Mouse (Mus musculus) forebrain, postnatal 0 days (tissue): ENCODE results near the gene Polr1e. TPM values are rescaled to one million over a fixed set of nuclear protein-coding genes. Genes with fewer than 3 reads are reported as not detected.

Experiments used
- ATAC-seq: fragments of 200-750 bp; cut with Nextera tagmentation; 2 replicates; pipeline ENCODE4 v1.8.0; 2017; ENCODE audit warnings: mild to moderate bottlenecking, moderate library complexity
- DNase-seq: peaks from one replicate; pipeline ENCODE4 v3.0.0-alpha.2; 2015
- H3K27ac ChIP-seq: fragments of 300-500 bp; sonication (generic); 2 replicates; pipeline ENCODE4 v1.5.1; 2014; ENCODE audit warnings: low read depth, mild to moderate bottlenecking, antibody characterized with exemption, low read length, moderate library complexity, mixed read lengths
- H3K27me3 ChIP-seq: fragments of 300-500 bp; sonication (generic); 2 replicates; pipeline ENCODE4 v1.6.1; 2014; ENCODE audit warnings: mild to moderate bottlenecking, low read length, mixed read lengths; ENCODE audit not compliant: insufficient read depth
- H3K36me3 ChIP-seq: fragments of 300-500 bp; sonication (generic); 2 replicates; pipeline ENCODE4 v1.6.1; 2014; ENCODE audit warnings: mild to moderate bottlenecking, moderate library complexity; ENCODE audit not compliant: insufficient read depth
- H3K4me1 ChIP-seq: fragments of 300-500 bp; sonication (generic); 2 replicates; pipeline ENCODE4 v1.6.1; 2014; ENCODE audit warnings: antibody characterized with exemption; ENCODE audit not compliant: insufficient read depth
- H3K4me2 ChIP-seq: fragments of 300-500 bp; sonication (generic); 2 replicates; pipeline ENCODE4 v1.6.1; 2014; ENCODE audit warnings: low read depth, mild to moderate bottlenecking, moderate library complexity
- H3K4me3 ChIP-seq: fragments of 300-500 bp; sonication (generic); 2 replicates; pipeline ENCODE4 v1.5.1; 2014; ENCODE audit warnings: low read depth, low read length, mixed read lengths
- H3K9ac ChIP-seq: fragments of 300-500 bp; sonication (generic); 2 replicates; pipeline ENCODE4 v1.6.1; 2014; ENCODE audit warnings: mild to moderate bottlenecking
- H3K9me3 ChIP-seq: fragments of 300-500 bp; sonication (generic); 2 replicates; pipeline ENCODE4 v1.6.1; 2016; ENCODE audit warnings: low read length
- CTCF ChIP-seq: sonication (generic); IDR thresholded peaks from 2 replicates; pipeline ENCODE4 v1.5.1; 2016; ENCODE audit warnings: antibody characterized with exemption, control low read depth, low read depth
- WGBS: fragments of 180-500 bp; shearing (Covaris S2); extraction: QIAGEN DNeasy Blood & Tissue Kit; methylation state at CpG from one replicate; pipeline ENCODE4 v1.1.7; 2014; 5-methylcytosine and 5-hydroxymethylcytosine counted together
- polyA plus RNA-seq: library from polyadenylated mRNA; unstranded; fragments of >200 nt; fragmentation: Nextera tagmentation; extraction: Ambion mirVana; gene quantifications from 2 replicates; pipeline ENCODE4 v1.2.1, GENCODE M21; 2015
- total RNA-seq: library from RNA; depleted of rRNA; stranded (reverse); fragments of >200 nt; gene quantifications from 2 replicates; pipeline ENCODE4 v1.2.3, GENCODE M21; 2014

Gene Polr1e
- total and polyA plus RNA-seq, 2 experiments from 2014 or later = 13.4 to 23.7 TPM

DNA sequence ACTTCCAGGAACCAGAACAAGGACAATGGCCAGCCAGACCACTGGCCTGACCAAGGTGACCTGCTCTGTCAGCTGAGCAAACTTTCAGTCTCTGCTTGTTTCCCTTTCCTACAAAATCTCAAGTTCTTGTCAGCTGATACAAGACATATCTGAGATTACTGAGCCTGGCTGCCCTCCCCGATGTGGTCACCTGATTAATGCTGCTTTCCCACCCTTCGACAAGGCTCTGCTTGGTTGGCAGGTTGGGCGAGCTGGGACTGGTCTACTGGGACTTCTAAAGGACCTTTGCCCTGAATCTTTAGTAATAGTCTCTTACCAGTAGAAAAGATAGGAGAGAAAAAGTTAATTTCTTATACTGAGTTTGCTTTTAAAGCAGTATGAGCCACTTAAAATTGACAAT is 12.9 kb upstream of the Polr1e start:
- no peaks in the 10 kb centered on the region for H3K27me3 ChIP-seq
- no peak overlapping the region for H3K9ac ChIP-seq
- H3K36me3 ChIP-seq = no peaks in the 10 kb centered on the region; the same call in 1 of the 2 replicates
- no peak for TF ChIP-seq CTCF
- no peak overlapping the region for H3K4me2 ChIP-seq
- no peak overlapping the region for H3K4me3 ChIP-seq
- no peak for ATAC-seq
- no peak for DNase-seq
- WGBS = 92% methylated on average over 3 of the region's 3 CpGs
- H3K27ac ChIP-seq = no peak overlapping the region
- H3K9me3 ChIP-seq = no peaks in the 10 kb centered on the region
- no peaks in the 10 kb centered on the region; the same call in 1 of the 2 replicates for H3K4me1 ChIP-seq

DNA sequence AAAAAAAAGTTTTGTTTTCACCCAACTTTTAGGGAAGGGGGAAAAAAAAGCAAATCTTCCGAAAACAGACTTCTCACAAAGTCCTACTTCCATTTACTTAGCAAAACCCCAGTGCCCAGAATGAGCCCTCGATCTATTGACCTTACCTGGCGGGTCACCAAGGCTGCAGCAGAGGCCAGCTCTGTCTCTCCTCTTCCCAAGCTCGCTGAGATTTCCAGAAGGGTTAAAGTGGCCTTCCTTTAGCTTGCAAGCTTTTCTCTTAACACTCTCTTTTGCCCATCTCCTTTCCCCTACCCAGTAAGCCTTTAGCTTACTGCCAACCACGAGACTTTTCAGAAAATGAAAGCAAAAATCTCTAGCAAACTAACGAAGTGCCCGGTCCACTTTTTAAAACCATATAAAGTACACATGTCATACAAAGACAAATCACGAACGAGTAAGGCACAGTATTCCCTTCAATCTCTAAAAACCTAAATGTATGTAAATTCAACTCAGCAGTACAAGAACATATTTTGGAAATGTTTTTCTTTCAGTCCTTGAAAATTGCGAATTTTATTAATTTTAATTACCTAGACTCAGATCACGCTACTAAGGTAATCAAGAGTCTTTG is 7.5 kb upstream of the Polr1e start:
- peak overlapping the region; percentile 95; the same call in 1 of the 2 replicates for H3K27ac ChIP-seq
- TF ChIP-seq CTCF = no peak
- H3K9me3 ChIP-seq = no peaks in the 10 kb centered on the region
- 7% methylated on average over 11 of the region's 11 CpGs for WGBS
- no peaks in the 10 kb centered on the region for H3K27me3 ChIP-seq
- peak overlapping the region; percentile 92 for H3K9ac ChIP-seq
- ATAC-seq = no peak
- DNase-seq = no peak
- H3K4me1 ChIP-seq = peaks cover 7% of the 10 kb centered on the region
- no peaks in the 10 kb centered on the region for H3K36me3 ChIP-seq
- peak overlapping the region; percentile 86 for H3K4me3 ChIP-seq
- H3K4me2 ChIP-seq = peak overlapping the region; percentile 70

DNA sequence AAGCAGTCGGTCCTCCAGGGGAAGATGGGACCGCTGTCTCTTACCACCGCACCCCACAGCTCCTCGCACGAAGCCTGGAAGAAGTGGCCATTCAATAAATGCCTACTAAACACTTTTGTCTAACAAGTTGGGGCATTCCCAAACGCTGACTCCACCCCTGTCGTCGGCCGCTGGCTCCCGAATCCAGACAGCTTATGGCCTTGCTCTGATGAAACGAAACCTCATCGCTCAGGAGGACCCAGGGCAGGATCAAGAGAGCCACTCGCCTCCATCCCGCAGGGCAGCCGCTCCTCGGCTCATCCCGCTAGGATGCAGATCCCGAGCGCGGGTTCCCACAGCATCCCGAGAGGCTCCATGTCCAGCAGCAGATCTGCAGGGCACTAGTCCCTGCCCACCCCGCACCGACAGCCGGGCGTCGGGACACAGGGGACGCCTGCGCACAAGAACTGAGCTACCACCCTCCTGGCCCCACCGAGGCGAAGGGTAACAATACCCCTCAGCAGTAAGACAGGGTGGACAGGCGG is 6.7 kb upstream of the Polr1e start:
- peak overlapping the region; percentile 86 for H3K4me3 ChIP-seq
- TF ChIP-seq CTCF = no peak
- under 1% methylated on average over 31 of the region's 31 CpGs for WGBS
- H3K4me1 ChIP-seq = peaks cover 7% of the 10 kb centered on the region
- peak overlapping the region; percentile 70 for H3K4me2 ChIP-seq
- H3K9me3 ChIP-seq = no peaks in the 10 kb centered on the region
- ATAC-seq = peak; percentile 46
- DNase-seq = no peak
- peak overlapping the region; percentile 92 for H3K9ac ChIP-seq
- H3K27me3 ChIP-seq = no peaks in the 10 kb centered on the region
- H3K27ac ChIP-seq = peak overlapping the region; percentile 95
- no peaks in the 10 kb centered on the region for H3K36me3 ChIP-seq

DNA sequence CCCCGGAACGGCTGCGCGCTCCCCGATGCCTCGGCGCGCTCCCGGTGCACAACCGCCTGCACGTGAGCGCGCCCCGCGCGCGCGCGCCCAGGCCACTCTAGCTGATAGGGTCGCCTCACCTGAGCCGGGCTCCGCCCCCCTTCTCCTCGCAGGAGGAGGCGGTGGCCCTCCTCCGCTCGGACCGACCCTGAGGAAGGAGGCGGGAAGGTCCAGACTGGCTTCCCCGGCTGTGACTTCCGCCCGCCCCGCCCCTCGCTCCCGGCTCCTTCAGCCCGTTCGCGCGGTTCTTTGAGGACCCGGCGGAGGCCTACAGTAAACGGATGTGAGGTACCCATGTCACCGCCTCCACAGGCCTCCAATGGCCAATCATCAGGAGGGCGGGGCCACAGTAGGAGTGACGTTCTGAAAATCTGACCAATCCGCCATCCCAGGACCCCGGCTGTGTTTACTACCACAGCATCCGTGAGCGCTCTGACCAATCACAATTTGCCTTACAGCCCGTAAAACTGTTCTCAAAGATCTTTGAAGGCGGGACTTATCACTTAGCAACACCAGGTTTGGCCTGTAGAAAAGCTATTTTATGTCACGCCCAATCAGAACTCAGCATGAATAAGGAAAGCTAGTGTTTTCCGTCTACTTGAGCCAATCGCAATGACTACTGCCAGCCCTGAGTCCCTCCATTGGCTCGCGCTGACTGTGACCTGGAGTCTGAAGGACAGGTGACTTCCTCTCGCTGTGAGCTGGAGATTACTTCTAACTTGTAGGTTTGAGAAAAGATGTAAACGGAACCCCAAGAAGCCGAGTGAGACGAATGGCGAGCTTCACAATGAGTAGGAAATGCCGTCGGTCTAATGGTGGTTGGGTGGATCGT is 6.0 kb upstream of the Polr1e start, which contains the start of gene Zbtb5:
TSS of gene Zbtb5 (minus strand) at position 308 of the 871 bp plus-strand sequence.
- H3K27me3 ChIP-seq = no peaks in the 10 kb centered on the region
- ATAC-seq (peak; percentile 97), DNase-seq (peak; percentile 100)
- H3K36me3 ChIP-seq = no peaks in the 10 kb centered on the region
- H3K4me3 ChIP-seq = peak within 1 kb of the TSS; percentile 86
- H3K4me1 ChIP-seq = peaks cover 7% of the 10 kb centered on the region
- peak within 1 kb of the TSS; percentile 92 for H3K9ac ChIP-seq
- 0% methylated on average over 57 of the region's 63 CpGs for WGBS
- H3K9me3 ChIP-seq = no peaks in the 10 kb centered on the region
- H3K4me2 ChIP-seq = peak within 1 kb of the TSS; percentile 78
- no peak for TF ChIP-seq CTCF
- peak within 1 kb of the TSS; percentile 95 for H3K27ac ChIP-seq

DNA sequence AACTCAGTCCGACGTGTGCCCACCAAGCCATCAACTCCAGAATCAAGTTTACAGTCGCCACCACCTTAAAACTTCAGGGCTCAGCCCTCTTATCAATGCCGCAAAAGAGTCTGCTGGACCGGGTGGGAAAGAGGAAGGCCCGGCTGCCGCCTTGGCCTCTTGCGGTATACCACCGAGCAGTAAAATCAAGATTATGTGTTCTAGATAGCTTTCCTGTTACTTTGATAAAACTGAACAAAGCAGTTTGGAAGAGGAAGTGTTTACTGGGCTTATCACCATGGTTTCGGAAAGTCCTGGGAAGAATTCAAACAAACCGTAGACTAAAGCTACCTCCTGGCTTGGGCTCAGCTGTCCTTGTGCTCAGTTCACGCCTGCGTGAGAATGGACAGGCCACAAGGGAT is 5.4 kb upstream of the Polr1e start:
- no peaks in the 10 kb centered on the region for H3K9me3 ChIP-seq
- H3K4me2 ChIP-seq = peak overlapping the region; percentile 78
- H3K27me3 ChIP-seq = no peaks in the 10 kb centered on the region
- ATAC-seq = no peak
- no peak for DNase-seq
- WGBS = 2% methylated on average over 13 of the region's 13 CpGs
- peaks cover 7% of the 10 kb centered on the region for H3K4me1 ChIP-seq
- no peak for TF ChIP-seq CTCF
- peak overlapping the region; percentile 54 for H3K9ac ChIP-seq
- peak overlapping the region; percentile 79 for H3K4me3 ChIP-seq
- no peaks in the 10 kb centered on the region for H3K36me3 ChIP-seq
- H3K27ac ChIP-seq = peak overlapping the region; percentile 77

DNA sequence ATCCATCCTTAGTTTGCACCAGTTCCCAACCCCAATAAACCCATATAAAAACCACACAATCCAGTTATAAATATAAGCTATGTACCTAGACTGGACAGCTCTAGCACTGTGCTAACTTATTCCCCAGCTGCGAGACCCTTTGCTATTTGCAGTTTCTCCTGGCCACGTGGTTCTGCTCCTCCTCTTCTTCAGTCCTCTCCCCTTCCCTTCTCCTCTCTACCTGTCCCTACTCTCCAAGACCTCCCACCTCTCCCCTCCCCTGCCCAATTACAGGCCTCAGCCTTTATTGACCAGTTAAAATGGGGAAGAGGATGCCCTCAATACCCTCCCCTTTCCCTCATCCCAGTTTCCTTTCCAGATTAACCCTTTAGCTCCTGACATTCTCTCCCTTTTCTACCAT is 4.8 kb upstream of the Polr1e start:
- no peak for TF ChIP-seq CTCF
- Histone ChIP-seq H3K27ac (no peak overlapping the region), H3K36me3 (no peaks in the 10 kb centered on the region), H3K4me3 (peak overlapping the region; percentile 79), H3K4me2 (peak overlapping the region; percentile 78), H3K9ac (0 out of 2 replicates have a peak overlapping the region, but pooled peaks have one; percentile 54), H3K27me3 (no peaks in the 10 kb centered on the region), H3K4me1 (peaks cover 7% of the 10 kb centered on the region), H3K9me3 (no peaks in the 10 kb centered on the region)
- ATAC-seq (no peak), DNase-seq (no peak)
- WGBS = 8% methylated on average over 2 of the region's 2 CpGs
